Mouse (Mus musculus) myocyte (in vitro differentiated cells): Measurements from ENCODE around the gene Bet1l. TPM values are rescaled to one million over a fixed set of nuclear protein-coding genes. Genes with fewer than 3 reads are reported as not detected.

Experiments
- H3K27me3 ChIP-seq: one replicate; pipeline ENCODE4 v1.6.1; 2011; ENCODE audit not compliant: control insufficient read depth, insufficient read depth, insufficient read length
- H3K36me3 ChIP-seq: one replicate; pipeline ENCODE4 v1.6.1; 2011; ENCODE audit not compliant: control insufficient read depth, insufficient read depth
- H3K4me2 ChIP-seq: one replicate; pipeline ENCODE4 v1.6.1; 2011; ENCODE audit warnings: low read depth, control low read depth
- H3K4me3 ChIP-seq: one replicate; pipeline ENCODE4 v1.5.1; 2011; ENCODE audit warnings: mild to moderate bottlenecking, control low read depth, moderate library complexity
- H3K79me2 ChIP-seq: one replicate; pipeline ENCODE4 v1.6.1; 2011; ENCODE audit not compliant: control insufficient read depth, insufficient read depth
- H3ac ChIP-seq: one replicate; pipeline ENCODE4 v1.6.1; 2011; ENCODE audit not compliant: control insufficient read depth, insufficient read length
- CEBPB ChIP-seq: IDR thresholded peaks from 2 replicates; pipeline ENCODE4 v1.6.1; 2011; ENCODE audit warnings: mild to moderate bottlenecking, moderate library complexity; ENCODE audit not compliant: poor library complexity, insufficient read depth, severe bottlenecking
- E2F4 ChIP-seq: IDR thresholded peaks from one replicate; pipeline ENCODE4 v1.6.1; 2011; ENCODE audit warnings: mild to moderate bottlenecking, control low read depth, moderate library complexity; ENCODE audit not compliant: insufficient read depth
- MAX ChIP-seq: IDR thresholded peaks from one replicate; pipeline ENCODE4 v1.6.1; 2011; ENCODE audit warnings: low read depth, mild to moderate bottlenecking, control low read depth
- MYOD1 ChIP-seq, 3 experiments: IDR thresholded peaks; one replicate each; pipeline ENCODE4 v1.6.1; 2011; ENCODE audit warnings: control low read depth in 2 of 3, low read depth in 2 of 3, mild to moderate bottlenecking in 2 of 3, moderate library complexity in 1 of 3; ENCODE audit not compliant: insufficient read length in 2 of 3, control insufficient read depth in 1 of 3
- MYOG ChIP-seq, 3 experiments: IDR thresholded peaks; one replicate each; pipeline ENCODE4 v1.6.1; 2011; ENCODE audit warnings: control low read depth in 2 of 3, low read depth in 2 of 3, mild to moderate bottlenecking in 2 of 3; ENCODE audit not compliant: insufficient read length in 2 of 3, control insufficient read depth in 1 of 3, insufficient read depth in 1 of 3
- POLR2A ChIP-seq: IDR thresholded peaks from one replicate; pipeline ENCODE4 v1.6.1; 2011; ENCODE audit warnings: low read depth, mild to moderate bottlenecking, control low read depth, moderate library complexity; ENCODE audit not compliant: insufficient read length
- POLR2AphosphoS2 ChIP-seq: IDR thresholded peaks from one replicate; pipeline ENCODE4 v1.6.1; 2011; ENCODE audit warnings: low read depth, control low read depth; ENCODE audit not compliant: insufficient read length
- REST ChIP-seq: IDR thresholded peaks from one replicate; pipeline ENCODE4 v1.6.1; 2011; ENCODE audit warnings: mild to moderate bottlenecking, control low read depth, moderate library complexity; ENCODE audit not compliant: insufficient read depth, insufficient read length
- SRF ChIP-seq: IDR thresholded peaks from one replicate; pipeline ENCODE4 v1.6.1; 2011; ENCODE audit warnings: low read depth; ENCODE audit not compliant: control insufficient read depth, insufficient read length
- TCF12 ChIP-seq: IDR thresholded peaks from one replicate; pipeline ENCODE4 v1.6.1; 2011; ENCODE audit warnings: mild to moderate bottlenecking, control low read depth; ENCODE audit not compliant: poor library complexity, insufficient read depth, severe bottlenecking
- TCF3 ChIP-seq: IDR thresholded peaks from one replicate; pipeline ENCODE4 v1.6.1; 2011; ENCODE audit warnings: low read depth, control low read depth; ENCODE audit not compliant: insufficient read length
- USF1 ChIP-seq: IDR thresholded peaks from one replicate; pipeline ENCODE4 v1.6.1; 2011; ENCODE audit warnings: low read depth, mild to moderate bottlenecking, control low read depth, moderate library complexity
- polyA plus RNA-seq: library from polyadenylated mRNA; unstranded; fragments of >200 nt; fragmentation: generic; extraction: Trizol; gene quantifications from one replicate; pipeline ENCODE4 v1.2.1, GENCODE M21; 2012; ENCODE audit warnings: missing spikeins

The Bet1l gene
- polyA plus RNA-seq, 1 experiment: 25.8 TPM

DNA sequence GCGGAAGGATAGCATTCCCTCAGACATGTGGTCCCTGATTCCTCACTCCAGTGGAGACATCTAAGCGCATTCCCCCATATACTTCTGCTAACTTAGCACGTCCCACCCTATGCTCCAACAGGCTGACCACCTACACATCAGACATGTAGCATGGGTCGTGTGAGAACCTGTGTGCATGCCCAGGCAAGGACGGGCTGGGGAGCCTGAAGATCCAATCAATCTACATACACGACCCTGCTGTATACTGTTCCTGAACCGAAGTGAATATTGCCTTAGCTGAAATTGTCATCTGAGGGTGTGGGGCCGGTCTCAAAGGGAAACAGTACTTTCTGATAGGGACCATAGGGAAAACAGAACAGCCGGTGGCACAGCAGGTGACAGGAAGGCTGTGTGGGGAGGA, 2.2 kb downstream of the Bet1l start:
- H3K4me3 ChIP-seq: peak overlapping the region; percentile 97
- no peak for TF ChIP-seq MYOG (IDR thresholded peaks at IDR 0.05; ENCODE audit: control insufficient read depth in 1 of 3, insufficient read depth in 1 of 3, insufficient read length in 2 of 3, low read depth in 2 of 3)
- TF ChIP-seq TCF12: no peak
- TF ChIP-seq USF1: no peak
- no peak for TF ChIP-seq E2F4
- no peak for TF ChIP-seq CEBPB
- TF ChIP-seq REST: no peak
- H3K36me3 ChIP-seq: peaks cover 6% of the 10 kb centered on the region
- peak overlapping the region; percentile 75 for H3K4me2 ChIP-seq
- peak overlapping the region; percentile 39 for H3ac ChIP-seq
- peaks cover 44% of the 10 kb centered on the region for H3K79me2 ChIP-seq
- H3K27me3 ChIP-seq: no peaks in the 10 kb centered on the region

DNA sequence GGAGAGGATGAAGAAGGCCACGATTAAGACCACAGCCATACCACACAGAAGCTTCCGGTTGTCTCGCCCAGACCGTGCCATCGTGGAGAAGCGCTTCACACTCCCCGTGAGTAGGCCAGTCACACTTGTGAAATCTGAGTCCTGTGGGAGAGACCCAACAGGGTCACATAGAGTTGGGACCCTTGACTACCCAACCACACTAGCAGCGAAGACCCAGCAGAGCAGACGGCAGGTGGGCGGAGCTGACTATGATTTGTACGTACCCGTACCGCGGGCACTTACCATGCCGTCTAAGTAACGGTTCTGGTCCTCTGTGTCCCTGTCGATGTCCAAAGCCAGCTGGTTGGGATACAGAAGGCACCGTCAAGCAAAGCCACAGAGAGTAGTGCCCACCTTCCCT, 2.9 kb downstream of the Bet1l start:
- Histone ChIP-seq H3ac (no peak overlapping the region), H3K4me2 (no peak overlapping the region), H3K79me2 (peaks cover 42% of the 10 kb centered on the region), H3K27me3 (no peaks in the 10 kb centered on the region), H3K36me3 (peaks cover 6% of the 10 kb centered on the region), H3K4me3 (peak overlapping the region; percentile 97)
- TF ChIP-seq TCF3 (no peak), REST (no peak), MAX (no peak), SRF (no peak), CEBPB (no peak), POLR2AphosphoS2 (no peak)

DNA sequence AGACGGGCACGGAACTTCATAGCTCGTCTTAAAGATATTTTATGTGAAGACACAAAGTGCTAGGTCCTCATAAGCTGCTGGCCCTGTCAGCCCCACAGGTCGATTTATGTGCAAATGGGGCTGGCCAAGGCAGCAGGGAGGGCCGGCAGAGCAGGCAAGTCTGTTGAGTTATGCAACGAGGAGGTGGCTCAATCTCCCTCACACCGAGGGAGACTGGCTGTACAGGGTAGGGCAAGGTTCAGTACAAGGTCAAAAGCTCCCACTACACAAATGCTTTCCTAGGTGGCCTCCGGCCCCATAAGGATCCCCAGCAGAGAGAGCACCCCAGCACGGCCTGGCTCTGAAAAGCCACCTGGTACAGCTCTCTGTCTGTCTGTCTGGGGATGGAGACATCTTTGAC, 4.0 kb downstream of the Bet1l start:
- Histone ChIP-seq H3K4me3 (no peak overlapping the region), H3ac (no peak overlapping the region), H3K4me2 (no peak overlapping the region), H3K79me2 (peaks cover 31% of the 10 kb centered on the region), H3K36me3 (peaks cover 6% of the 10 kb centered on the region), H3K27me3 (no peaks in the 10 kb centered on the region)
- TF ChIP-seq USF1: no peak
- no peak for TF ChIP-seq REST
- no peak for TF ChIP-seq SRF
- no peak for TF ChIP-seq MAX
- TF ChIP-seq MYOD1 (IDR thresholded peaks at IDR 0.05; ENCODE audit: control insufficient read depth in 1 of 3, insufficient read length in 2 of 3, low read depth in 2 of 3): no peak
- TF ChIP-seq E2F4: no peak
- TF ChIP-seq MYOG (IDR thresholded peaks at IDR 0.05; ENCODE audit: control insufficient read depth in 1 of 3, insufficient read depth in 1 of 3, insufficient read length in 2 of 3, low read depth in 2 of 3): no peak
- TF ChIP-seq POLR2AphosphoS2: no peak
- no peak for TF ChIP-seq POLR2A
- TF ChIP-seq TCF12: no peak

DNA sequence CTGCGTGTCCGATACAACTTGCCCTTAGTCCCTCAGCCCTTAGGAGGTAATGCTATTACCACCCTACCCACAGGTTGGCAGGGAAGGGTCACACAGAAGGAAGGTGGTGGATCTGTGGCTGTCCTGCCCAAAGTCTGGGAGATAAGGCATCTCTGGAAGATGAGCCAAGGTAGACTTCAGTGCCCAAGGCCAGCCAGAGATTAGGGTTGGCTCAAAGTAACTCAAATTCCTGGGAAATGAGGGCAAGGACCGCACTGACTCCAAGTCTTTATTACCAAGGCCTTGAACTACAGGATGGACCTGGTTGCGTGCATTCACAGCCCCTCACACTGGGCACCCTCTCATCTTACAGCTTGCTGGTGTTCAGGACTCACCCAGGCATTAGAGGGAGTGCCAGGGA, 5.5 kb downstream of the Bet1l start:
- no peak for TF ChIP-seq CEBPB
- no peak for TF ChIP-seq MAX
- TF ChIP-seq USF1: no peak
- TF ChIP-seq POLR2AphosphoS2: no peak
- no peak for TF ChIP-seq MYOD1 (IDR thresholded peaks at IDR 0.05; ENCODE audit: control insufficient read depth in 1 of 3, insufficient read length in 2 of 3, low read depth in 2 of 3)
- TF ChIP-seq REST: no peak
- no peak for TF ChIP-seq TCF3
- TF ChIP-seq MYOG (IDR thresholded peaks at IDR 0.05; ENCODE audit: control insufficient read depth in 1 of 3, insufficient read depth in 1 of 3, insufficient read length in 2 of 3, low read depth in 2 of 3): no peak
- TF ChIP-seq SRF: no peak
- TF ChIP-seq TCF12: no peak
- TF ChIP-seq POLR2A: no peak
- Histone ChIP-seq H3K79me2 (peaks cover 21% of the 10 kb centered on the region), H3K4me2 (no peak overlapping the region), H3K36me3 (peaks cover 6% of the 10 kb centered on the region), H3K4me3 (no peak overlapping the region), H3K27me3 (no peaks in the 10 kb centered on the region), H3ac (no peak overlapping the region)

DNA sequence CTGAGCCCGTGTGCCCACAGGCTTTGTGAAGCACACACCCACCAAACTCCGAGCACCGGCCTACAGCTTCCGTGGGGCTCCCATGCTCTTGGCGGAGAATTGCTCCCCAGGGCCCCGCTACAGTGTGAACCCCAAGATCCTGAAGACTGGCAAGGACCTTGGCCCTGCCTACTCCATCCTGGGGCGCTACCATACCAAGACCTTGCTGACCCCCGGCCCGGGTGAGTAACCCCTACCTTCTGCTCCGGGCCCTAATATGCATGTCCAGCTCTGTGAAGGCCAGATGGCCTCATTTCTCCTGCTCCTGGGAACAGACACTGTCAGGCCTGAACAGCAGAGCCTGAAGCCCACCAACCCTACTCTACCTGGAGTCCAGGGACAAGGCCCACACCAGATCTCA, 8.8 kb downstream of the Bet1l start:
- Histone ChIP-seq H3K4me2 (no peak overlapping the region), H3K79me2 (peaks cover 5% of the 10 kb centered on the region), H3K4me3 (no peak overlapping the region), H3K36me3 (peaks cover 6% of the 10 kb centered on the region), H3K27me3 (peaks cover 10% of the 10 kb centered on the region), H3ac (no peak overlapping the region)
- no peak for TF ChIP-seq REST
- TF ChIP-seq TCF12: no peak
- no peak for TF ChIP-seq CEBPB
- TF ChIP-seq TCF3: no peak
- TF ChIP-seq MYOG (IDR thresholded peaks at IDR 0.05; ENCODE audit: control insufficient read depth in 1 of 3, insufficient read depth in 1 of 3, insufficient read length in 2 of 3, low read depth in 2 of 3): no peak
- TF ChIP-seq USF1: no peak
- TF ChIP-seq POLR2A: no peak
- TF ChIP-seq MYOD1 (IDR thresholded peaks at IDR 0.05; ENCODE audit: control insufficient read depth in 1 of 3, insufficient read length in 2 of 3, low read depth in 2 of 3): no peak
- no peak for TF ChIP-seq MAX
- no peak for TF ChIP-seq POLR2AphosphoS2
- TF ChIP-seq E2F4: no peak
- TF ChIP-seq SRF: no peak
